Mouse (Mus musculus) lung, postnatal 0 days (tissue): ENCODE results near the gene Mfsd14b. TPM values are rescaled to one million over a fixed set of nuclear protein-coding genes. Genes with fewer than 3 reads are reported as not detected.

ENCODE experiments used
- ATAC-seq: fragments of 200-750 bp; cut with Nextera tagmentation; 2 replicates; pipeline ENCODE4 v1.8.0; 2017; ENCODE audit warnings: moderate library complexity
- DNase-seq: peaks from one replicate; pipeline ENCODE4 v3.0.0-alpha.2; 2016; ENCODE audit warnings: low spot score
- H3K27ac ChIP-seq: fragments of 300-500 bp; sonication (generic); 2 replicates; pipeline ENCODE4 v1.5.1; 2014; ENCODE audit warnings: antibody characterized with exemption, mild to moderate bottlenecking, low read length, mixed read lengths
- H3K27me3 ChIP-seq: fragments of 300-500 bp; sonication (generic); replicated peaks from 2 replicates; pipeline ENCODE4 v1.6.1; 2014; ENCODE audit warnings: low read length, mixed read lengths; ENCODE audit not compliant: insufficient read depth
- H3K36me3 ChIP-seq: fragments of 300-500 bp; sonication (generic); 2 replicates; pipeline ENCODE4 v1.6.1; 2014; ENCODE audit warnings: low read length, mixed read lengths; ENCODE audit not compliant: insufficient read depth
- H3K4me1 ChIP-seq: fragments of 300-500 bp; sonication (generic); 2 replicates; pipeline ENCODE4 v1.6.1; 2014; ENCODE audit warnings: antibody characterized with exemption, low read depth, low read length, mixed read lengths; ENCODE audit not compliant: insufficient read depth
- H3K4me2 ChIP-seq: fragments of 300-500 bp; sonication (generic); replicated peaks from 2 replicates; pipeline ENCODE4 v1.6.1; 2014; ENCODE audit warnings: low read depth, mild to moderate bottlenecking, low read length, moderate library complexity, mixed read lengths
- H3K4me3 ChIP-seq: fragments of 300-500 bp; sonication (generic); 2 replicates; pipeline ENCODE4 v1.5.1; 2014; ENCODE audit warnings: low read depth, low read length
- H3K9ac ChIP-seq: fragments of 300-500 bp; sonication (generic); replicated peaks from 2 replicates; pipeline ENCODE4 v1.6.1; 2014; ENCODE audit warnings: low read depth, mild to moderate bottlenecking
- H3K9me3 ChIP-seq: fragments of 300-500 bp; sonication (generic); 2 replicates; pipeline ENCODE4 v1.6.1; 2016; ENCODE audit warnings: low read length, mixed read lengths
- CTCF ChIP-seq: IDR thresholded peaks from 2 replicates; pipeline ENCODE4 v1.5.1; 2016; ENCODE audit warnings: antibody characterized with exemption, mild to moderate bottlenecking
- EP300 ChIP-seq: IDR thresholded peaks from 2 replicates; pipeline ENCODE4 v1.6.1; 2016; ENCODE audit warnings: antibody characterized with exemption, mild to moderate bottlenecking, control low read depth
- WGBS: fragments of 180-500 bp; shearing (Covaris S2); extraction: QIAGEN DNeasy Blood & Tissue Kit; methylation state at CpG from one replicate; pipeline ENCODE4 v1.1.7; 2014; 5-methylcytosine and 5-hydroxymethylcytosine counted together
- polyA plus RNA-seq: library from polyadenylated mRNA; unstranded; fragments of >200 nt; fragmentation: Nextera tagmentation; extraction: Ambion mirVana; gene quantifications from 2 replicates; pipeline ENCODE4 v1.2.1, GENCODE M21; 2015

Gene Mfsd14b
- polyA plus RNA-seq, 1 experiment from 2014 or later = 46.1 TPM

DNA sequence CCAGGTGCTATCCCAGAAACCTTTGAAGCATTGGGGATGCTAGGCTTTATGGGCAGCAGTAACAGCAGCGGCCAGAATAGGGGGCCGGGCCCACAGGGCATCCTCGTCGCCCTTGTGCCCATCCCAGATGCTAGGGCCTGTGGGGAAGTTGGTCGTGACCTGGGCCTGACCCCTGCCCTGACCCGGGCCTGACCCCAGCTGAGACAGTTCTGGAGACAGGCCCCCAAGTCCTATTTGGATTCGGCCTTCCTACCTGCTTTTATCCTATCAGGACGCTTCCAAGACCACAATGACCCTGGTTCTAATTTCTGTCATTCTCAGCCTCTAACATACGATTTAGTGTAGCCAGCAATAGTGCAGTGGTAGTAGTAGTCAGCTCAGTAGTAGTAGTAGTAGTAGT lies 60.1 kb downstream of the Mfsd14b start, which contains the start of gene Prss47:
TSS of gene Prss47 (minus strand) at position 101 of the 400 bp plus-strand sequence.
- DNase-seq = no peak
- H3K27ac ChIP-seq = no peak within 1 kb of the TSS
- WGBS = 82% methylated on average over 9 of the region's 9 CpGs
- ATAC-seq = no peak
- no peak for TF ChIP-seq CTCF
- TF ChIP-seq EP300 = no peak
- H3K36me3 ChIP-seq = no peaks in the 10 kb centered on the region
- no peaks in the 10 kb centered on the region for H3K27me3 ChIP-seq
- no peak within 1 kb of the TSS for H3K4me2 ChIP-seq
- no peaks in the 10 kb centered on the region for H3K4me1 ChIP-seq
- no peak within 1 kb of the TSS for H3K9ac ChIP-seq
- H3K4me3 ChIP-seq = no peak within 1 kb of the TSS
- H3K9me3 ChIP-seq = no peaks in the 10 kb centered on the region

DNA sequence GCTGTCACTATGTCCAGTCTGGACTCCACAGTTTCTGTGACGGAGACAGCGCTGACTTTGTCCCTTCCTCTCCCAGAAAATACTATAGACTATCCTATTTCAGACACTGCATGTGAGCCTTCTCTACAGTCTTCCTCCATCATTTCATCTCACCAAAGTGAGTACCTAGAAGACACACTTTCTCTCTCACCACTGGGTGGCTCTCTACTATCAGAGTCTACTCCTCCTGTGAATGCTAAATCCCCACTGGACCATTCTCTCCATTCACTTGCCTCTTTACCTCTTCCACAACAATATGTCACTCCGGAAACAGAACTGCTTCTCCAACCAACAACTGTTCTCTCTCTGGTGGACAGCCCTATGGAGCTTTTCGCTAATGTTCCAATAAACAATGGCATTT lies 77.7 kb downstream of the Mfsd14b start:
- TF ChIP-seq EP300 (no peak), CTCF (peak; percentile 24)
- 65% methylated on average over 4 of the region's 4 CpGs for WGBS
- ATAC-seq (no peak), DNase-seq (no peak)
- no peak overlapping the region for H3K27ac ChIP-seq
- H3K4me1 ChIP-seq = no peaks in the 10 kb centered on the region
- H3K9me3 ChIP-seq = no peaks in the 10 kb centered on the region
- H3K36me3 ChIP-seq = no peaks in the 10 kb centered on the region
- H3K27me3 ChIP-seq = no peaks in the 10 kb centered on the region
- H3K4me3 ChIP-seq = no peak overlapping the region
- no peak overlapping the region for H3K4me2 ChIP-seq
- no peak overlapping the region for H3K9ac ChIP-seq

DNA sequence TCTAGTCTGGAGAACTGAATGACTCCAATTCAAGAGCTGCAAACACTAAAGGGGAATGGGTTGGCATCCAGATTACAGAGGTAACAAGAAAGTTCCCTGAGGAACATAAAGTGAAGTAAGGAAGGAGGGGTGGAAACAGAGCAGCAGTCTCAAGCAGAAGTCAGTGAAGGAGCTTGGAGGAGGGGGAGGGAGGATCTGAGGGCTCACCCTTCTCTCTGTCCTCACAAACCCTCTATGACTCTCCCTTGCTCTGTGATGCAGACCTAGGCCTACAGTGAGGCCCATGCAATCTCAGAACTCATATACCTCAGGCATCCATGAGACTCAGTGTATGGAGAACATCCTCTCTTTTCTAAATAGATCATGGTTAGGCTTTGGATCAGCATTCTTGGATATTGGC lies 80.0 kb downstream of the Mfsd14b start, which contains the start of gene Spata31d1c:
TSS of gene Spata31d1c (plus strand) at position 301 of the 400 bp plus-strand sequence.
- H3K4me3 ChIP-seq = no peak within 1 kb of the TSS
- no peak within 1 kb of the TSS for H3K4me2 ChIP-seq
- DNase-seq (no peak), ATAC-seq (no peak)
- TF ChIP-seq CTCF (no peak), EP300 (no peak)
- no peaks in the 10 kb centered on the region for H3K9me3 ChIP-seq
- no peaks in the 10 kb centered on the region for H3K4me1 ChIP-seq
- no peak within 1 kb of the TSS for H3K9ac ChIP-seq
- H3K36me3 ChIP-seq = no peaks in the 10 kb centered on the region
- H3K27me3 ChIP-seq = no peaks in the 10 kb centered on the region
- H3K27ac ChIP-seq = no peak within 1 kb of the TSS

Other genes starting within 250 kb of the Mfsd14b start
- gene Cntnap3, start 209.0 kb downstream of the Mfsd14b start, polyA plus RNA-seq = not detected in 2 replicates
- gene Spata31, start 195.6 kb downstream of the Mfsd14b start, polyA plus RNA-seq = not detected in 2 replicates
- not detected in 2 replicates for gene Spata31d1c, start 79.9 kb downstream of the Mfsd14b start, polyA plus RNA-seq
- gene Prss47, start 60.2 kb downstream of the Mfsd14b start, polyA plus RNA-seq = not detected in 2 replicates
- not detected in 2 replicates for gene Olfr465-ps1, start 25.1 kb upstream of the Mfsd14b start, polyA plus RNA-seq
- not detected in 2 replicates for gene Olfr466, start 37.3 kb upstream of the Mfsd14b start, polyA plus RNA-seq
- not detected in 2 replicates for gene Nlrp4f, start 93.0 kb upstream of the Mfsd14b start, polyA plus RNA-seq
- not detected in 2 replicates for gene Gm10775, start 146.6 kb upstream of the Mfsd14b start, polyA plus RNA-seq
- gene Zfp369, start 165.8 kb upstream of the Mfsd14b start, polyA plus RNA-seq = 7.0 and 7.7 TPM in 2 replicates